Mouse (Mus musculus) kidney, adult 2 months (tissue): ENCODE results near the gene Ndufb8. TPM values are rescaled to one million over a fixed set of nuclear protein-coding genes. Genes with fewer than 3 reads are reported as not detected.

Experiments used
- DNase-seq: peaks from one replicate; pipeline ENCODE4 v3.0.0; 2021
- H3K27ac ChIP-seq: fragments of 200-500 bp; 2 replicates; pipeline ENCODE4 v1.5.1; 2012; ENCODE audit warnings: low read depth, low read length, control low read depth, inconsistent platforms; ENCODE audit not compliant: insufficient read depth
- H3K27me3 ChIP-seq: fragments of 200-500 bp; replicated peaks from 2 replicates; pipeline ENCODE4 v1.6.1; 2012; ENCODE audit warnings: mild to moderate bottlenecking, moderate library complexity, low read length, inconsistent platforms; ENCODE audit not compliant: control insufficient read depth, insufficient read depth
- H3K36me3 ChIP-seq: fragments of 200-500 bp; 2 replicates; pipeline ENCODE4 v1.6.1; 2012; ENCODE audit warnings: mild to moderate bottlenecking, moderate library complexity, low read length, inconsistent platforms; ENCODE audit not compliant: control insufficient read depth, insufficient read depth
- H3K4me1 ChIP-seq: fragments of 200-500 bp; 2 replicates; pipeline ENCODE4 v1.6.1; 2011; ENCODE audit warnings: low read length; ENCODE audit not compliant: control insufficient read depth, insufficient read depth
- H3K4me3 ChIP-seq: fragments of 200-500 bp; 2 replicates; pipeline ENCODE4 v1.5.1; 2011; ENCODE audit warnings: mild to moderate bottlenecking, low read depth, low read length, control low read depth; ENCODE audit not compliant: insufficient read depth
- CTCF ChIP-seq: fragments of 200-500 bp; conservative IDR thresholded peaks from 2 replicates; pipeline ENCODE4 v1.5.1; 2011; ENCODE audit warnings: low read depth, mild to moderate bottlenecking, control low read depth, low read length, moderate library complexity, mixed read lengths; ENCODE audit not compliant: insufficient read depth, insufficient read length
- POLR2A ChIP-seq: fragments of 200-500 bp; IDR thresholded peaks from one replicate; pipeline ENCODE4 v1.6.1; 2011; ENCODE audit warnings: low read depth, low read length, control low read depth
- WGBS: fragments of 180-500 bp; shearing (Covaris S2); methylation state at CpG from one replicate; pipeline ENCODE4 v1.1.7; 2018; 5-methylcytosine and 5-hydroxymethylcytosine counted together
- polyA plus RNA-seq: library from polyadenylated mRNA; depleted of rRNA; stranded (reverse); fragments of >200 nt; gene quantifications from 2 replicates; pipeline ENCODE4 v1.2.3, GENCODE M21; 2012

Ndufb8 gene
- polyA plus RNA-seq, 1 experiment: 1,885 TPM

DNA sequence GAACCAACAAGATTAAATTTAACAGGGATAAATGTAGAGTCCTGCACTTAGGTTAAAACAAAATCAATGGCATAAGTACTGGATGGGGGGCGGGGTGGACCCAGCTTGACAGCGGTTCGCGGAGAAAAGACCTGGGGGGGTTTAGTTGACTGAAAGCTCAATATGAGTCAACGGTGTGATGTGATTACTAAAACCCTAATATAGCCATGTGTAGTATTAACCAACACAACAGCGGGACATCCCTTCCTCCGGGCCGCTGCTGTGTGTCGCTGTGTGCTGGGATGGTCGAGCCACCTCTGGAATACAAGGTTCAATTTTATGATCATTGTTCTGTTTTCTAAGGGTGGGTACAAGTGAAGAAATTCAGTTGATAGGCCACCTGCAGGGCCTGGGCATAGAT, 26.9 kb upstream of the Ndufb8 start:
- Histone ChIP-seq H3K4me3 (no peak overlapping the region), H3K27me3 (no peaks in the 10 kb centered on the region), H3K27ac (no peak overlapping the region), H3K4me1 (no peaks in the 10 kb centered on the region), H3K36me3 (no peaks in the 10 kb centered on the region)
- DNase-seq: no peak
- WGBS: 75% methylated on average over 10 of the region's 10 CpGs
- TF ChIP-seq POLR2A: no peak
- no peak for TF ChIP-seq CTCF

DNA sequence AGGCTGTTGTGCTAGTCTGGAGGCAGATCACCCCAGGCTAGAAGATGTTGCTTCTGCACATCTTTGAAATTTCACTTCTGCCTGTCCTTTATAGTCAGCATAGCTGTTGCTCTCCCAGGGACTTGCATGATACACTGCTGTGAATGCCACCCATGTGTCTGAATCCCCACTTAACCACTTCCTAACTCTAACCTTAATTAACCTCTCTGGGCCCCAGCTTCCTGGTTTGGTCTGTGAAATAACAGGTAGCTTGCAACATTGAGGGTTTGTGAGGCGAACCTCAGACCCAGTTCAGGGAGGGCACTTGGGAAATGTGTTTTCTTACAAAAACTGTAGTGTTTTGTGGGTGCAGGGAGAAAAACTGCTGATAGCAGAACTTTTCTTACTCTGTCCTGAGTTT, 22.8 kb upstream of the Ndufb8 start:
- Histone ChIP-seq H3K4me1 (no peaks in the 10 kb centered on the region), H3K27me3 (no peaks in the 10 kb centered on the region), H3K36me3 (no peaks in the 10 kb centered on the region), H3K27ac (no peak overlapping the region), H3K4me3 (no peak overlapping the region)
- TF ChIP-seq POLR2A (no peak), CTCF (no peak)
- no peak for DNase-seq
- 82% methylated on average over 1 of the region's 1 CpGs for WGBS

DNA sequence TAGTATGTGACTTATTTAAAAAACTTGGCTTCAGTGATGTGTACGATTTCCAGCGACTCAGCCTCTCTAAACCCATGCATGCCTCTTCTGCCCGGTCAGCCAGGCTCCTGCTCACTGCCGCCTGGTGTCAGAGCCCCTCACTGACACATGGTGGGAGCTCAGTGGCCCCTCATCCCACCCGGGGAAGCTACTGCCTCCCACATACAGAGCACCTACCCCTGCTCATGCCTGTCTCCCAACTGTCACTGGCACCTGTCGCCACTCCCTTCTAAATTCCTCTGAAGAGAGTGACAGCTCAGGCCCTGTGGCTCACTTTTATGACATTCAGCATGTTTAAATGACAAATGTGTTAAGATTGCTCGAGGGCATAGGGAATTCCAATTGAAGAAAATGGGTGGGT, 21.0 kb upstream of the Ndufb8 start:
- no peak overlapping the region for H3K4me3 ChIP-seq
- 65% methylated on average over 7 of the region's 7 CpGs for WGBS
- TF ChIP-seq POLR2A (no peak), CTCF (no peak)
- no peak for DNase-seq
- no peak overlapping the region for H3K27ac ChIP-seq
- H3K36me3 ChIP-seq: no peaks in the 10 kb centered on the region
- no peaks in the 10 kb centered on the region for H3K4me1 ChIP-seq
- no peaks in the 10 kb centered on the region for H3K27me3 ChIP-seq

DNA sequence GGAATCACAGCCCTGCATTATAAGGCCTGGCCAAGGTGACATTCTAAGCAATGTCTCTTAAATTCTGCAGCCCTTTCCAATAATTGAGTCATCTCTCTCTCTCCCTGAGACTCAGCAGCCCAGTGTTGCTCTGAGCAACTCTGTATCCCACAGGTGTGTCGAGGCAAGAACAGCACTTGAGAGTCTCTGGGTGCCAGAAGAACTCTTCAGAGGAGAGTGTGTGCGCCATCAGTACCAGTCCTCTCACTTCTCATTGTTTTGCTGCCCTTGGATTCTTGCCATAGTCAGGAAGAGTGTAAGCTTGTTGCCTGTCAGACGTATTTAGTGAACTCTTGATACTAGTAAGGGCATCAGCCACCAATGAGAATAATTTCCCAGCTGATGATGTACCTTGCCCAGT, 12.5 kb upstream of the Ndufb8 start:
- Histone ChIP-seq H3K27ac (no peak overlapping the region), H3K36me3 (peaks cover 7% of the 10 kb centered on the region), H3K27me3 (no peaks in the 10 kb centered on the region), H3K4me3 (no peak overlapping the region), H3K4me1 (peaks cover 4% of the 10 kb centered on the region; the same call in 1 of the 2 replicates)
- DNase-seq: peak; percentile 48
- TF ChIP-seq POLR2A: no peak
- no peak for TF ChIP-seq CTCF
- 61% methylated on average over 3 of the region's 3 CpGs for WGBS

DNA sequence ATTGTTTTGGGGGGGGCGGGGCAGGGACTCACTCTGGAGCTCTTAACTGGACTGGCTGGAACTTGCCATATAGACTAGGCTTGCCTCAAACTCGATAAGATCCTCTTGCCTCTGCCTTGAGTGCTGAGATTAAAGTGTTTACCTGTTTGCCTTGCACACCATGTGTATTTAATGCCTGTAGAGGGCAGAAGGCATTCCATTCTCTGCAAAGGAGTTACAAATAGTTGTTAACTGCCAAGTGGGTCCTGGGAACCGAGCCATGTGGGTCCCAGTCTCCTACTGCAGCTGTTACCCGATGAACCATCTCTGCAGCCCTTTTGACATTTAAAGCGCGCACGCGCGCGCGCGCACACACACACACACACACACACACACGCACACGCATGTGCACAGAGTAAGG, 8.8 kb upstream of the Ndufb8 start:
- Histone ChIP-seq H3K4me3 (no peak overlapping the region), H3K4me1 (peaks cover 4% of the 10 kb centered on the region; the same call in 1 of the 2 replicates), H3K27ac (no peak overlapping the region), H3K27me3 (no peaks in the 10 kb centered on the region), H3K36me3 (peaks cover 2% of the 10 kb centered on the region)
- DNase-seq: no peak
- WGBS: 88% methylated on average over 14 of the region's 14 CpGs
- TF ChIP-seq POLR2A (no peak), CTCF (no peak)

DNA sequence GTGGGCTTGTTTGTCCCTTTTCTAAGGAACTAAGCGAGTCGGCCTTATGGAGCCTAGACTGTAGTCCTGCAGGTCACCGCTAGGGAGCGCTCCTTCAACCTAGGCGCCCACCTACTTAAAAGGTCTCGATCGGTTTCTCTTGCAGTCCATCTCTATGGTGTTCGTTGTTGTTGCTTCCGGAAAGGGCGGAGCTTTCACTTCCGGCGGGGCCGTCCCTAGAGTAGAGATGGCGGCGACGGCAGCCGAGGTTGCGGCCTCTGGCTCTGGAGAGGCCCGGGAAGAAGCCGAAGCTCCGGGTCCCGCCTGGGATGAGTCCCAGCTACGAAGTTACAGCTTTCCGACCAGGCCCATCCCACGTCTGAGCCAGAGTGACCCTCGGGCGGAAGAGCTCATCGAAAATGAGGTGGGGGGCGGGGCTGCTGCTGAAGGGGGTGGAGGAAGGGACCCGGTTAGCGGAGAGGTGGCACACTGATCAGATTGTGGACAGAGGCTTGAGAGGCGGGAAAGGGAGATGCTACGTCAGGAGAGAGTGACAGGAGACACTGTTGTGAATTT, 7.5 kb upstream of the Ndufb8 start, which contains the start of gene Hif1an:
Hif1an (plus strand) TSS at position 199 of the 555 bp plus-strand sequence.
- no peaks in the 10 kb centered on the region for H3K27me3 ChIP-seq
- peak within 1 kb of the TSS; percentile 58 for H3K4me3 ChIP-seq
- TF ChIP-seq CTCF (peak; percentile 92), POLR2A (no peak)
- H3K27ac ChIP-seq: peak within 1 kb of the TSS; percentile 58
- peaks cover 2% of the 10 kb centered on the region for H3K36me3 ChIP-seq
- DNase-seq: peak; percentile 98
- peaks cover 4% of the 10 kb centered on the region; the same call in 1 of the 2 replicates for H3K4me1 ChIP-seq
- under 1% methylated on average over 33 of the region's 33 CpGs for WGBS

DNA sequence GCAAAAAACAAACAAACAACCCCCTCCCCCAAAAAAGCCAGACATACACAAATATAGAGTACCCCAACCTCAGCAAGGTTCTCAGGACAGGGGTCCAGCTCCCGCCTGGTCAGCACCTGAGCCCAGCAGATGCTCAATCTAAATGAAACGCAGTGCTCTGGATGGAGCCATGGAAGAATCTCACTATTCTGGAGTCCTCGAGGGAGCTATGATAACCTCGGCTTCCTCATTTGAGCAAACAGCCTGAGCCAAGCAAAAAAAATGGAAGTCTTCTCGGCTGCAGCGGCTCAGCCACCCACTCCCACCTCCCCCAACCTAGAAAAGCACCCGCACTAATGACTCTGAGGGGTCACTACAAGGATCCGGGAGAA, 765 bp downstream of the Ndufb8 start:
- H3K4me3 ChIP-seq: peak overlapping the region; percentile 90
- H3K27ac ChIP-seq: peak overlapping the region; percentile 88
- 2% methylated on average over 8 of the region's 8 CpGs for WGBS
- peaks cover 12% of the 10 kb centered on the region for H3K36me3 ChIP-seq
- peaks cover 4% of the 10 kb centered on the region; the same call in 1 of the 2 replicates for H3K4me1 ChIP-seq
- TF ChIP-seq CTCF (no peak), POLR2A (no peak)
- H3K27me3 ChIP-seq: no peaks in the 10 kb centered on the region
- peak; percentile 9 for DNase-seq
